ENCODE assay signal across 24 mouse cellular contexts in genomic region chr1:128077788-128078187, GRCm38 (mm10).
"Had no signal": no experiment of that assay in that cellular context is flagged by ENCODE, and none has a peak within 500 bp of the region (broad histone marks: within the 10 kb centered on the region; RNA-seq: fewer than 3 reads in every experiment).

No protein-coding gene starts in this region.

- DNase-seq: forebrain, postnatal 0 days; gastrocnemius, postnatal 14 days; gastrocnemius, postnatal 36 days; heart, adult 2 months; heart, postnatal 14 days; heart, postnatal 36 days; kidney, adult 11 months; kidney, adult 2 months; kidney, adult 9 months; kidney, postnatal 14 days; kidney, postnatal 36 days; layer of hippocampus, postnatal 36 days; left cerebral cortex, postnatal 4 days had no signal

- H3K4me3 ChIP-seq: heart, adult 2 months; heart, embryonic 13.5 days; heart, embryonic 15.5 days; hindbrain, embryonic 13.5 days; hindbrain, embryonic 15.5 days; kidney, embryonic 15.5 days; limb, embryonic 13.5 days; limb, embryonic 15.5 days; liver, embryonic 12.5 days had no signal

- H3K27ac ChIP-seq: heart, adult 2 months; heart, embryonic 13.5 days; heart, embryonic 15.5 days; hindbrain, embryonic 13.5 days; hindbrain, embryonic 15.5 days; hindbrain, postnatal 0 days; kidney, embryonic 15.5 days; kidney, postnatal 0 days; limb, embryonic 13.5 days; limb, embryonic 15.5 days; liver, embryonic 12.5 days; liver, embryonic 14.5 days had no signal
